Mouse (Mus musculus): ENCODE measurements around the gene D6Ertd527e.

Gene D6Ertd527e

DNA sequence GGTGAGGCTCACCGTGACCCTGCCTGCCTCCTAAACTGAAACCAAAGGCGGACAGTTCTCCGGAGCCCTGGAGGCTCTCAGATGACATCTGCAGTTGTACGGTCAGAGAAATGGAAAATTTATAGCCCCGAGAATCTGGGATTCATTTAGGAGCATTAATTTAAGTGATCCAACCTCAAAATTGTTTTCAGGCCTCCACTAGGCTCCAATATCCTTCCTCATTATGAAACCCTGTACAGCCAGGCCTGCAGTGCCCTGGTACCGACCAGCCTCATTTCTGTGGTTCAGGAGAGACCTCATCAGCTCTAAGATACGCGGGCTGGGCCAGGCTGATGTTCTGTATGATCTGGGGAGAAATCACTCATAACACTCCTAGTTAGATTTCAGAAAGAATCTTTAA lies 46.9 kb downstream of the D6Ertd527e start:
- no peak for DNase-seq (ENCODE audit: low spot score in 2 of 2)

DNA sequence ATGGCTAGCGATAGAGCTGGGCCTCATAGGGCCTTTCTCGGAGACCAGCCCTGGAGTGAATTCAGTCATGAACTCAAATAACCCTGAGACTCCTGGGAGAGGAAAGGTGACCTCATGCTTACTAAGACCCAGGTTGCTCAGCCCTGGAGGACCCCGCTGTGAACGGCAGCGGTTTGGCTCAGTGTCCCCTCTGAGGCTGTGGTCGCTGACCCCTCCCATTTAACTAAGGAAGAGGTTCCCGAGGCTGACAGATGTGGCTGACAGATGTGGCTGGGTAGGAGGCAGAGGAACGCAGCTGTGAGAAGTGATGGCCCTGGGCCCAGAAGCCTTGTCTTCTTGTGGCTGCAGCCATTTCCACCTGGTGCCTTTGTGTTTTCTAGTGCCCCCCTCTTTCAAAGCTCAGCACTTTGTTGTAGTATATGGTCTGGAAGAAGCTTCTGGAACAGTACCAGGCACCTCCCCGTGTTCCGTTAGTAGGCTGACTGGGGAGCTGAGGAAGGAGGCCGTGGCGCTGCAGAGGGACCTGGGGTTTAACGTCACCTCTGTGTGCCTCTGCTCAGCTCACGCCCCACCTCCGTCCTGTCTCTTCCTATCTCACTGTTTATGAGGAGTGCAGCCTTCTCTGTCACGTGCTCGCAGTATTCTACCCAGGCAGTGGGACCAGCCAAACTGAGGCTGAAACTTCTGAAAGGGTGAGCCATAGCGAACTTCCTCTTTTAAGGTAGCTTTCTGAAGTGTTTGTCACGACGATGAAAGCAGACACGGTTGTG lies 48.1 kb downstream of the D6Ertd527e start:
- DNase-seq (ENCODE audit: low spot score in 2 of 2) = peak; percentile 65 to 66

- no peak for DNase-seq (ENCODE audit: low spot score in 2 of 2)
These were observed 48.7 kb downstream of the D6Ertd527e start for GRCm38 (mm10) chr6:87153231-87153580.

- peak in 1 of 2 experiments; percentile 22 for DNase-seq (ENCODE audit: low spot score in 2 of 2)
These were observed 49.3 kb downstream of the D6Ertd527e start for GRCm38 (mm10) chr6:87153836-87154235.

GRCm38 (mm10) chr6:87158062-87158623 lies 53.6 kb downstream of the D6Ertd527e start:
- no peak for DNase-seq (ENCODE audit: low spot score in 2 of 2)

DNA sequence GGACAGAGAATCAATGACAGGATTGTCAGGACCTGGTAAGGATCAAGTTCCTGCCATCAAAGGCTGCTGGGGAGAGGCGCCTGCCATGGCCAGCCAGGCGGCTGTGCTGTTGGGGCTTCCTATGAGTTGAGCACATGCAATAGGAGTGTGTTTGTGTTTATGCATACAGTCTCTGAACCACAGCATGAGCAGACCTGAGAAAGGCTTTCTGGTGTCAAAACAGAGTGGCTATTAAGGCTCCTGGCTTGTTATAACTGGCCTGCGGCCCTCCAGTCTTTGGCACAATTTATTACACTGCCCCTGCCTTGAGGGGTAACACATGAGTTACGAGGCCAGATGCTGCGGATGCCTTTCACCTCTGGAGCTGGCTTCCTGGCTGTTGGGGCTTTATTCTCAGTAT lies 55.6 kb downstream of the D6Ertd527e start:
- no peak for DNase-seq (ENCODE audit: low spot score in 2 of 2)

DNA sequence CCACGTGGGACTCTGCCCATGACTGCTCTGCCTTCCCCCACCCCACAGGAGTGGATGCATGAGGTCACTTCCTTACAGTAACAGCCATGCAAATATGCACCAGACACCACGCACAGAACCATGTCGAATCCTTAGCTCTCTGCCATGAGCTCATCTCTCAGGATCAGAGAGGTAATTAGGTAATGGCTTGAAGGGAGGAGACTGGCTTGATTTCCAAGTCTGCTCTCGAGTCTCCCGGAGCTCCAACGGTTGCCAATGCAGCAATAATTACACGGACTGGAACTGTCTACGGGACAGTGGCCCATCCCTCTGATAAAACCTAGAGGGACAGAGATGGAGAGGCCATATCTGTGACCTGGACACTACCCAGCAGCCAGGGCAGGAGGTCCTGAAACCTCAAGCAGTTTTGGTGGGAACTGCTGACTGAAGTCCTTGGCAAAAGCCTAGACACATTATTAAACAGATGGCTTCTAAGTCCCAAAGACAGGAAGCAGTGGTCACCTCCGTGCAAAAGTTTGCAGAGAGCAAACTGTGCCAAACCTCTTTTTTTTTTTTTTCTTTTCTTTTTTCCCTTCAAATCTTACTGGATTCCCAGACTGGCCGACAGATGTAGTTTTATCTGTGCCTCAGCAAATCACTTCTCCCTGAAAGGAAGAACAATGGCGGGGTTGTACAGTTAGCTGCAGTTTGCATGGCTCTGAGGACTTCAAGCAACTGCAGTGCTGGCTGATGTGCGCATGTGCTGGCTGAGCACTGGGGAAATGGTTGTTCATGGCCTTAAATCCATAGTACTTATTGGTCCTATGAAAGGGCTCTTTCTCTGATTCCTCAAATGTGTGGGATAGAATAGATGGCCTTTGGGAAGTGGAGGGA lies 57.1 kb downstream of the D6Ertd527e start:
- DNase-seq (ENCODE audit: low spot score in 2 of 2) = no peak
